Mouse (Mus musculus) c-Kit-negative CD71-positive TER-119-positive erythroid progenitor cells, embryonic 14.5 days (primary cell): ENCODE measurements around the gene Adgrd1.

ENCODE experiments used
- DNase-seq: peaks from one replicate; pipeline ENCODE4 v3.0.0-alpha.2; 2013; ENCODE audit warnings: low read depth, low spot score

Adgrd1 gene

GRCm38 (mm10) chr5:129096511-129096910, at the start of gene Adgrd1:
Gene Adgrd1 (plus strand): TSS chr5:129096750.
- no peak for DNase-seq

DNA sequence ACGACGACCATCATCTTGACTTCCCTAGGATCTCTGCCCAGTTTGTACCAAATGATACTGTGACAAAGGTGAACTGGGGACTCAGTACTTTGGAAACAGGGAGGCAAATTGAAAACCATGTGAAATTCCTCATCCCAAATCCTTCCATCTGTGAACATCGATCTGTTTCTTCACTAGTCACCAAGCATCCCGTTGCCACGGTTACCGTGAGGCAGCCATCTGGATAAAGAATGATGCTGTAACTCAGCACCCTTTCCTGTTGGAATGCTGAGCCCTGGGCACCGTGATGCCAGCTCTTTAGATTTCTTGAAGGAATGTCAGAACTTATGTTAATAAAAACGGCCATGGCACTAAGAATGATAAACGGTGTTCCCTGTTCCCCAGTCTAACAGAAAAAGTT, 47.2 kb upstream of the Adgrd1 start:
- no peak for DNase-seq

GRCm38 (mm10) chr5:129051910-129052309, 44.6 kb upstream of the Adgrd1 start:
- no peak for DNase-seq

DNA sequence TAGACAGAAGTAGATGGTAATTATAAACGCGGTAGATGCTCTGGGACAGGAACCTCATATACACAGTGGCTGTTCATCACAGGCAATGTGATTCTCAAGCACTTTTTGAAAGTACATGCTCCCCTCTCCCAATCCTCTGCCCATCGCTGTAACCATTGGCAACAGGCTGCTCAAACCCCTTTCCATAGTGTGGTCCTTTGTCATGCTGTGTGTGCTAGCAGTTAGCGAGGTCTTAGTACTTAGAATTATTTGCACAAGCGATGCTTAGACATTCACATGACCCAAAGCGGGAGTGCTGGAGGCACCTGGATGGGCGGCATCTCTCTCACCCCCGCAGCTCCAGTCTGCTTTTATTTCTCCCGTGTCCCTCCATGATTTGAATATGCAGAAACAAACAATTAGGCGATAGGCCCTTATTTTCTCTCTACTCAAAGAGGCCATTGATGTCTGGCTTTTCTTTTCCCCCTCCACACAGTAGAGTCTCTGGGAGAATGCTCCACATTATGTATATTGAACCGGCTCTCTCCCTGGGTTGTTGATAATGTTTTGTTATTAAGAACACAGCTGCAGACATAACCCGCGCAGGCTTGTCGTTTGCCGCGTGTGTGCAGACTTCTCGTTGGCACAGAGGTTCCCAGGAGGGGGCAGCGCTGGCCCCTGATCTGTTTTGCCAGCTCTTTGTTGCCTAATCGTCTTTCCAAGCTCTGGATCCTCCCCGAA, 43.8 kb upstream of the Adgrd1 start:
- no peak for DNase-seq

- DNase-seq: no peak
Observed at GRCm38 (mm10) chr5:129054675-129055284, 41.8 kb upstream of the Adgrd1 start.

- no peak for DNase-seq
Observed at GRCm38 (mm10) chr5:129059116-129059515, 37.4 kb upstream of the Adgrd1 start.

GRCm38 (mm10) chr5:129061579-129061978, 35.0 kb upstream of the Adgrd1 start:
- DNase-seq: no peak

- peak; percentile 54 for DNase-seq
Observed at GRCm38 (mm10) chr5:129063037-129063791, 33.3 kb upstream of the Adgrd1 start.

DNA sequence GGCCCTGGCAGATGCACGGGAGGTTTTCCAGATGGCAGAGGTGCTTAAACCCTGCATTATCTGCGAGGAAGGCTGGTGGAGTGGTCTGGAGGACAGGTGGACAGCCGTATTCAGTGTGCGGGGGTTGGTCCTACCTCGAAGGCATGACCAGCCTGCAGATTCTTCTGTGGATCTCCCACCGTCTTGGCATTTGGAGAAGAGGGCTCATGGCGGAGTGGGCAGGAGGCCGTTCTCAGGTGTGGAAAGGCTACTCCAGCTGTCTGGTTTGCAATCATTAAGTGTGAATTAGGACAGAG, 32.8 kb upstream of the Adgrd1 start:
- no peak for DNase-seq

GRCm38 (mm10) chr5:129064186-129064585, 32.4 kb upstream of the Adgrd1 start:
- no peak for DNase-seq

- no peak for DNase-seq
Observed at GRCm38 (mm10) chr5:129065301-129065700, 31.2 kb upstream of the Adgrd1 start.

- DNase-seq: no peak
Observed at GRCm38 (mm10) chr5:129065946-129066345, 30.6 kb upstream of the Adgrd1 start.

DNA sequence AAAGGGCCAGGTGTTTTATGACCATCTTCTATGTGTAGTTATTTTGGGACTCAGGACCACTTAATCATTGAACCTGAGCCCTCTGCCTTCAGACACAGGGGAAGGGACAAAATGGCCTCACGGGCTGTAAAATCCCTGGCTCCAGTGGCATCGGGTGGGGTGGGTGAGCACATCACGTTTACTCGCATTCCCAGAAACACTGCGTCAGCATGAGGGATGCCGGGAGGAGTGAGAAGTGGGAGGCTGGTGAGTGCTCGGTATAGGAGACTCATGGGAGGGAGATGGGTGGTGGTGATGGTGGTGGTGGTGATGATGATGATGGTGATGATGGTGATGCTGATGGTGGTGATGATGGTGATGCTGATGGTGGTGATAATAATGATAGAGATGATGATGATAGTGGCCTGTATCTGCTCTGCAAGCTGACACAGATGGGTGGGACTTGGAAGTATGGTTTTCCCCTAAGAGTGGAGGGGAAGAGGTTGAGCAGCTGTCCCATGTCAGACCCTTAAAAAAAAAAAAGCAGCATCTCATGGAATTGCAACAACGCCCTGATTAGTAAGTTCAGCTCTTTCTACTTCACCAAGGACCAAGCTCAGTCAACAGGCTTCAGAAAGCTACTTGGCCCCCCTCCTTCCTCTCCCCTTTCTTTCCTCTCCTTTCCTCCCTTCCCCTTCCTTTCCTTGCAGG, 29.9 kb upstream of the Adgrd1 start:
- DNase-seq: no peak

DNA sequence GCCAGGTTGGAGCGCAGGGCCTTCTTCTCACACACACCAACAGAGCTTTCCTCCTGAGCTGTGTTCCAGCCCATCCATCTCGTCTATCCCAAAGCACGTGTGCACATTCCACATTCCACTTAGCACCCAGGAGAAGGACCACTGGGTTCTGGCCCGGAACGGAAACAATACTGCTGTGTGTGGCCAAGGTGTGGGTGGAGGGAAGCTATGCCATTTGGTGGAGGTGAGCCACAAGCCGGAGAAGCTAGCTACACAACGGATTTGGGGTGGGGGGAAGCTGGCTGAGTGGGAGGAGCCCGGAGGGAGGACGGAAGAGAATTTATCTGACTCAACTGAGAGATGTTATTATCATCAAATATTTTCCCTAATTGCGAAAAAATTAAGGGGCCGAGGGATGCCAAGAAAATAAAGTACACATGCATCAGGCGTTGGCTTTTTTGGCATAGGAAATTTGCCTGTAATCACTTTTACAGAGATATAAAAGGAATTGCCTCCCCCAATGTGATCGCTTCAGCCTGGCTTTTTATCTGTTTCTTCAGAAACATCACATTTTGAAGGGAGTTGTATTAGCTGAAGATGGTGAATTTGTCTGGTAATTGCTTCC, 29.2 kb upstream of the Adgrd1 start:
- DNase-seq: no peak

GRCm38 (mm10) chr5:129071761-129072280, 24.7 kb upstream of the Adgrd1 start:
- DNase-seq: no peak

GRCm38 (mm10) chr5:129073404-129073803, 23.1 kb upstream of the Adgrd1 start:
- no peak for DNase-seq

GRCm38 (mm10) chr5:129076098-129076497, 20.5 kb upstream of the Adgrd1 start:
- no peak for DNase-seq

DNA sequence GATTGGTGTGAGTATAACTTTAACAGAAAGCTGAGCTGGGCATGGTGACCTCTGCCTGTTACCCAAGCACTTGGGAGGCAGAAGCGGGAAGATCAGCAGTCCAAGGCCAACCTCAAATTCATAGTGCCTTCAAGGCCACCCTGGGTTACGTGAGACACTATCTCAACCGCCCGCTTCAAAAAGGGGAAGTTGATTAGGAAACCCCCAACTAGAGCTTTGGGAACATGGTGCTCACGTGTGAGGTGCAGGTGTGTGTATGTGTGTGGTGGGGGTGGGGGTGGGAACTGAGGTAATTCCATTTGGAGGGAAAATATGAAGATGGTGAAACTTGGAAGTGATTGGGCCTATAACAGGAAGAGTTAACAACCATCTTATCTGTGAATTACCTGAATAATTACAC, 19.3 kb upstream of the Adgrd1 start:
- no peak for DNase-seq

DNA sequence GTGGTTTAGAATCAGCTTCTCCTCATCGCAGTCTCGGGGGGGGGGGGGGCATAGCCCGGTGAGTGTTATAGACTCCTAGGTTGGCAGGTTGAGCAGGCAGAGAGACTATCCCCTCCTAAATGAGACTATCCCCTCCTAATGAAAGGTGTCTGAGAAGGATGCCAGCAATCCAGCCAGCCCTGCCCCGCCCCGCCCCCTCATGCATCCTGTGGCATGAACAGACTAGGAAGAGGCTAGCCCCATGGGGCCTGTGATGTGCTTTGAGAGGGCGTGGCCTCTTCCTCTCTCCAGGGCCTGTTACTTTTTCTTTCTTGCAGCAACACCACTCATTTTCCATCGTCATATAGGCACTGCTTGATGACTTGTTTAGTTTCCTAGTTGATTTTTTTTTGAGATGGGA, 15.0 kb upstream of the Adgrd1 start:
- no peak for DNase-seq

- DNase-seq: no peak
Observed at GRCm38 (mm10) chr5:129085153-129085552, 11.4 kb upstream of the Adgrd1 start.

DNA sequence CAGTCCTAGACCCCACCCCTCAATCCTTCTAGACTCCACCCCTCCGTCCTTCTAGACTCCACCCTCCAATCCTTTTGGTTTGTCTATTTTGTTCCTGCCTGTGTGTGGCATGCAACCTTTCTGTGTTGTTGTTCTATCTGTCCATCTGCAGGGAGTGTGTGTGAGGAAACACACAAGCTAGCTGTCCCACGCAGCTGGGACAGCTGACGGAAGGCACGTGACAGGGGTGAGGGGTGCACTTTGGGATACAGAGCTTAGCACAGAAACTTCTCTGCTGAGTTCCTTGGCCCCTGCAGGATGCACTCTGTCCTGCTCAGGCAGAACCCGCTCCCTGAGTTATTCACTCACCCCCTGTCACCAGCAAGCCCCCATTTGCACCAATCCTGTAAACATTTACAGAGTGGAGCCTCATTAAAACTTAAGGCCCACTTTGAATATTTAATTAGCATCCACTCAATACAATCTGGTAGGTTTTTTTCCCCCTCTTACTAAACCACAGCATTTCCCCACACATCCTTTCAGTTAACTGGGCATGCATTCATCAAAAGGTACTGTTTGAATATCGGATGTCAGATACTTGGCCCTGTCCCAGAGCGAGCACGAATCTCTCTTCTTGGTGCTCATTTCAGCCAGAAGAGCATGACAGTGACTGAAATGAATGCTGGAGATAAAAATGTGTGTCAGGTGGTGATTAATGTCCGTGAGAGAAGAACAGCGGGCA, 4.0 kb upstream of the Adgrd1 start:
- DNase-seq: no peak
